Mouse (Mus musculus) G1E (cell line): ENCODE data around the gene Phldb3. TPM values are rescaled to one million over a fixed set of nuclear protein-coding genes. Genes with fewer than 3 reads are reported as not detected.

Source experiments
- ATAC-seq: 2 replicates; pipeline ENCODE4 v1.8.0; 2016; ENCODE audit warnings: mild to moderate bottlenecking; ENCODE audit not compliant: insufficient number of reproducible peaks, poor library complexity, low FRiP score, severe bottlenecking; ENCODE audit errors: extremely low read depth
- DNase-seq: peaks from one replicate; pipeline ENCODE4 v3.0.0; 2012; ENCODE audit warnings: low spot score
- H3K27me3 ChIP-seq: 2 replicates; pipeline ENCODE4 v1.6.1; 2012; ENCODE audit warnings: mild to moderate bottlenecking, low read length, inconsistent platforms; ENCODE audit not compliant: insufficient read depth
- H3K36me3 ChIP-seq: replicated peaks from 2 replicates; pipeline ENCODE3; 2012; ENCODE audit warnings: mild to moderate bottlenecking, inconsistent platforms
- H3K4me1 ChIP-seq: 2 replicates; pipeline ENCODE4 v1.6.1; 2012; ENCODE audit warnings: low read depth, low read length, inconsistent platforms, mixed read lengths; ENCODE audit not compliant: insufficient read depth
- H3K4me3 ChIP-seq: 2 replicates; pipeline ENCODE4 v1.5.1; 2012; ENCODE audit warnings: low read depth, mild to moderate bottlenecking, inconsistent platforms, low read length, moderate library complexity, mixed read lengths
- H3K9me3 ChIP-seq: replicated peaks from 2 replicates; pipeline ENCODE4 v1.6.1; 2012; ENCODE audit warnings: inconsistent platforms
- CTCF ChIP-seq: IDR thresholded peaks from 2 replicates; pipeline ENCODE4 v1.5.1; 2012; ENCODE audit warnings: low read depth, low read length, inconsistent platforms, mixed read lengths
- GATA1 ChIP-seq: IDR thresholded peaks from 2 replicates; pipeline ENCODE4 v1.6.1; 2012; ENCODE audit warnings: borderline replicate concordance, low read length, inconsistent platforms, mixed read lengths
- GATA2 ChIP-seq: IDR thresholded peaks from 2 replicates; pipeline ENCODE4 v1.6.1; 2012; ENCODE audit warnings: low read depth, low read length, inconsistent platforms, borderline replicate concordance
- POLR2AphosphoS5 ChIP-seq: IDR thresholded peaks from 2 replicates; pipeline ENCODE4 v1.6.1; 2012; ENCODE audit warnings: low read depth, low read length, inconsistent platforms; ENCODE audit not compliant: insufficient replicate concordance
- TAL1 ChIP-seq: conservative IDR thresholded peaks from 2 replicates; pipeline ENCODE4 v1.6.1; 2012; ENCODE audit warnings: low read depth, low read length, inconsistent platforms, mixed read lengths
- polyA plus RNA-seq: library from polyadenylated mRNA; stranded (reverse); fragments of >175 nt; gene quantifications from 2 replicates; pipeline ENCODE4 v1.2.3, GENCODE M21; 2012
- total RNA-seq, 2 experiments: library from RNA; stranded (forward) in 1 of 2; stranded (reverse) in 1 of 2; fragments of 200-1000 nt in 1 of 2; fragments of >200 nt in 1 of 2; fragmentation: Nextera tagmentation in 1 of 2; gene quantifications; 2 replicates each; pipeline ENCODE4 v1.2.3; 2014 to 2017

Phldb3 gene
- total and polyA plus RNA-seq, 3 experiments = 1.1 to 4.9 (median 2.3) TPM

DNA sequence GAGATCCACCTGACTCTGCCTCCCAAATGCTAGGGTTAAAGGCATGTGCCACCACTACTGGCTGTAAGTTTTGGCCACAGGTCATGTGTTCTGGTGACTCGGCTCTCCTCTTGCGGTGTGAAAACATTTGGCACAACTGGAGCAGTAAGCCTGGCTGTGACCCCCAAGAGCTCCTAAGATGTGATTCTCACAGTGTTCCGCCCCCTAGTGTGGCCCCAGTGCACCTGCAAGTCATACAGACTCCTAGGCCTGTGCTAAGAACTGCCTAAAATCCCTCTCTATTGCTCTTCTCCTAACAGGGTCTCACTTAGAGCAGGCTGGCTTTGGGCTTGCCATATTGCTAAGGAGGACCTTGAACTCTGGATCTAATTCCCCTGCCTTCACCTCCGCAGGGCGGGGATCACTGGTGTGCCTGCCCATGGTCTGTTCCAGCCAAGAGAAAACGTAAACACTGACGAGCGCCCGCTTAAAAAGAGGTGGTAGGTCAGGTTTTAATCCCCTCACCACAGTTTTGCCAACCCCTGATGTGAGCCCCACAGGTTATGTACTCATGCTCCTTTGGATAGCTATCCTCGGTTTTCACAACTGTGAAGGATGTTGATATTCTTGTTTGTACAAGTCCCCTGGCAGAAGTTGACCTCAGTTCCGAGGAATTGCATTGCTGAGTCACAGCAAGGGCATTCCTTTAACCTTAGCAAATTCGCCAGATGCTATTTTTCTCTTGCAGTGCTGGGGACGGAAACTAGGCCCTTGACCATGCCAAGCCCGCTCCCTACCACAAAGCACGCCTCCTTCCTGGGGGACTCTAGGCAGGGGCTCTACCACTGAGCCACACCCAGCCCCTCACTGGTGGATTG, 11.1 kb upstream of the Phldb3 start:
- DNase-seq = no peak
- Histone ChIP-seq H3K4me1 (peaks cover 10% of the 10 kb centered on the region), H3K4me3 (no peak overlapping the region), H3K27me3 (no peaks in the 10 kb centered on the region), H3K36me3 (peaks cover 14% of the 10 kb centered on the region), H3K9me3 (no peaks in the 10 kb centered on the region)
- 0 out of 2 replicates have a peak, but pooled peaks have one; percentile 8 for TF ChIP-seq CTCF
- TF ChIP-seq TAL1 = no peak
- no peak for TF ChIP-seq POLR2AphosphoS5
- no peak for TF ChIP-seq GATA2
- no peak for TF ChIP-seq GATA1
- ATAC-seq = no peak

- peaks cover 6% of the 10 kb centered on the region for H3K36me3 ChIP-seq
- TF ChIP-seq GATA2 (no peak), POLR2AphosphoS5 (no peak), CTCF (peak; percentile 98), TAL1 (no peak)
- ATAC-seq (peak; percentile 68), DNase-seq (peak; percentile 75)
- H3K9me3 ChIP-seq = no peaks in the 10 kb centered on the region
- no peak overlapping the region for H3K4me3 ChIP-seq
- H3K4me1 ChIP-seq = 0 out of 2 replicates have a peak, but pooled peaks cover 3% of the 10 kb centered on the region
- no peaks in the 10 kb centered on the region for H3K27me3 ChIP-seq
These were observed 9.5 kb upstream of the Phldb3 start for GRCm38 (mm10) chr7:24600941-24601597.

DNA sequence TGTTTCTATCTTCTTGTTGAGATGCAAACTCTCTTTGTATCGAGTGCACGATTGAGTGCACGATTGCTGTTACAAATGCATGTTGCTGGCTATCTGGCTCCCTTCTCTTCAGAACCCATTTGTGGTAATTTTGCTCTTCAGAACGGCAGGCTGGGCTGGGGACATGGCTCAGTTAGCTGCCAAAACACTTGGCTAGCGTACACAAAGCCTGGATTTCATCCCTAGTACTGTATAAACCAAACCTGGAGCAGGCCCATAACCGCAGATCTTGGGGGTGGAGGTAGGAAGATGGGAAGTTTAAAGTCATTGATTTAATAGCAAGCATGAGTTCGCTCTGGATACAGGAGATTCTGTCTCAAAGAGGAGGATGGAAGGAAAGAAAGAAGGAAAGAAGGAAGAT, 5.0 kb upstream of the Phldb3 start:
- peaks cover 15% of the 10 kb centered on the region for H3K36me3 ChIP-seq
- H3K4me1 ChIP-seq = peaks cover 6% of the 10 kb centered on the region; the same call in 1 of the 2 replicates
- DNase-seq (no peak), ATAC-seq (no peak)
- H3K27me3 ChIP-seq = no peaks in the 10 kb centered on the region
- TF ChIP-seq GATA2 (no peak), GATA1 (no peak)
- H3K4me3 ChIP-seq = no peak overlapping the region
- H3K9me3 ChIP-seq = no peaks in the 10 kb centered on the region

DNA sequence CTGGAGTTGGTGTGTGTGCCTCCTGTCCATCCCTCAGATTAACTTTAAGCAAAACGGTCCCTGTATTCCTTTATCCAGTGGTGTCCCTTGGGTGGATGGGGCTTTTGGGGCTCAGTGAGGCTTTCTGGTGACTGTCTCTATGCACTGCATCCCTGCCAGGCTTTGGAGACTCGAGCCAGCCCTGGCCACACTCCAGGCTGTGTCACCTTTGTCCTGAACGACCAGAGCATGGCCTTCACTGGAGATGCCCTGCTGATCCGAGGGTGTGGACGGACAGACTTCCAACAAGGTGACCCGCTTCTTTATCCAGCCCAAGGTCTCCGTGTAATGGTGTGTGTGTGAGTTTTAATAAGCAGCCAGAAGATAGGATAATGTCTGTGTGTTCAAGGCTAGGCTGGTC, 4.5 kb upstream of the Phldb3 start:
- Histone ChIP-seq H3K36me3 (peaks cover 15% of the 10 kb centered on the region), H3K4me3 (no peak overlapping the region), H3K27me3 (no peaks in the 10 kb centered on the region; the same call in 1 of the 2 replicates), H3K9me3 (no peaks in the 10 kb centered on the region), H3K4me1 (peaks cover 7% of the 10 kb centered on the region; the same call in 1 of the 2 replicates)
- DNase-seq = no peak
- ATAC-seq = no peak
- TF ChIP-seq CTCF (no peak), POLR2AphosphoS5 (no peak), TAL1 (no peak), GATA1 (no peak), GATA2 (no peak)

DNA sequence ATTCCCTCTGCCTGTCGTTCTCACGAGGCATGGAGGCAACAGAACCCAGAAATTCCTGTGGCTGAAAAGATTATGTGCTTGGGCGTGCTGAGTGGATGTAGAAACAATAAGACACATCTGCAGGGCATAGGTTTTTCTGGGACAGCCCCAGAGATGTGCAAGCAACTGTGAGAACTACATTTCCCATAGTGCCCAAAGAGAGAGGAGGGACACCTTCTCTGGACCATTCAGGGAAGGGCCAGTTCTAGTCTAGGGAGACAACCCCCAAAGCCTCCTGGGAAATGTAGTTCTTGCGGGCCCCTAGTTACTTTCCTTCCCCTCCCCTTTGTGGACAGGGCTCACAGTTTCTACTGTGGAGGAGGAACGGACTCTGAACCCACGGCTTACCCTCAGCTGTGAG, 2.5 kb upstream of the Phldb3 start:
- H3K36me3 ChIP-seq = peaks cover 23% of the 10 kb centered on the region
- no peaks in the 10 kb centered on the region for H3K9me3 ChIP-seq
- ATAC-seq (no peak), DNase-seq (peak; percentile 52)
- TF ChIP-seq CTCF = no peak
- no peak for TF ChIP-seq POLR2AphosphoS5
- TF ChIP-seq GATA2 = no peak
- TF ChIP-seq TAL1 = no peak
- TF ChIP-seq GATA1 = no peak
- no peak overlapping the region for H3K4me3 ChIP-seq
- H3K27me3 ChIP-seq = peaks cover 8% of the 10 kb centered on the region; the same call in 1 of the 2 replicates
- peaks cover 11% of the 10 kb centered on the region for H3K4me1 ChIP-seq

GRCm38 (mm10) chr7:24608561-24608960, 2.0 kb upstream of the Phldb3 start:
- ATAC-seq = no peak
- Histone ChIP-seq H3K4me3 (no peak overlapping the region), H3K4me1 (peaks cover 11% of the 10 kb centered on the region), H3K27me3 (peaks cover 8% of the 10 kb centered on the region; the same call in 1 of the 2 replicates), H3K9me3 (no peaks in the 10 kb centered on the region), H3K36me3 (peaks cover 23% of the 10 kb centered on the region)
- DNase-seq = no peak
- no peak for TF ChIP-seq GATA2
- TF ChIP-seq GATA1 = no peak
- TF ChIP-seq CTCF = no peak
- TF ChIP-seq POLR2AphosphoS5 = no peak
- TF ChIP-seq TAL1 = no peak
